Mouse (Mus musculus) midbrain, postnatal 0 days (tissue): Measurements from ENCODE around the gene Omt2b. TPM values are rescaled to one million over a fixed set of nuclear protein-coding genes. Genes with fewer than 3 reads are reported as not detected.
A peak's percentile ranks its signal among the peaks of the same experiment; 100 is the strongest.
"Not testable (repeated sequence)": the region's sequence is repeated elsewhere in the genome, so short reads cannot be mapped to it uniquely, and the experiment has no call there.

ENCODE experiments used
- ATAC-seq: fragments of 200-750 bp; cut with Nextera tagmentation; 2 replicates; pipeline ENCODE4 v1.8.0; 2017; ENCODE audit warnings: moderate number of reproducible peaks, mild to moderate bottlenecking, moderate TSS enrichment, moderate library complexity; ENCODE audit not compliant: low FRiP score
- DNase-seq: peaks from one replicate; pipeline ENCODE4 v3.0.0-alpha.2; 2015; ENCODE audit warnings: low spot score
- H3K27ac ChIP-seq: fragments of 300-500 bp; sonication (generic); 2 replicates; pipeline ENCODE4 v1.5.1; 2014; ENCODE audit warnings: low read depth, mild to moderate bottlenecking, low read length, mixed read lengths
- H3K27me3 ChIP-seq: fragments of 300-500 bp; sonication (generic); 2 replicates; pipeline ENCODE4 v1.6.1; 2014; ENCODE audit warnings: low read length, control low read depth, mixed read lengths; ENCODE audit not compliant: insufficient read depth
- H3K36me3 ChIP-seq: fragments of 300-500 bp; sonication (generic); 2 replicates; pipeline ENCODE4 v1.6.1; 2014; ENCODE audit warnings: low read length, control low read depth, mixed read lengths; ENCODE audit not compliant: insufficient read depth
- H3K4me1 ChIP-seq: fragments of 300-500 bp; sonication (generic); 2 replicates; pipeline ENCODE4 v1.6.1; 2014; ENCODE audit warnings: mild to moderate bottlenecking, control low read depth, antibody characterized with exemption, low read length, mixed read lengths; ENCODE audit not compliant: insufficient read depth
- H3K4me2 ChIP-seq: fragments of 300-500 bp; sonication (generic); 2 replicates; pipeline ENCODE4 v1.6.1; 2014; ENCODE audit warnings: low read depth, mild to moderate bottlenecking, low read length, mixed read lengths; ENCODE audit not compliant: poor library complexity, severe bottlenecking
- H3K4me3 ChIP-seq: fragments of 300-500 bp; sonication (generic); 2 replicates; pipeline ENCODE4 v1.5.1; 2014; ENCODE audit warnings: low read depth, mild to moderate bottlenecking, low read length, moderate library complexity
- H3K9ac ChIP-seq: fragments of 300-500 bp; sonication (generic); replicated peaks from 2 replicates; pipeline ENCODE4 v1.6.1; 2014; ENCODE audit warnings: mild to moderate bottlenecking, low read length, moderate library complexity, mixed read lengths; ENCODE audit not compliant: poor library complexity, severe bottlenecking
- H3K9me3 ChIP-seq: fragments of 300-500 bp; sonication (generic); 2 replicates; pipeline ENCODE4 v1.6.1; 2016; ENCODE audit warnings: low read length, control low read depth
- CTCF ChIP-seq: IDR thresholded peaks from 2 replicates; pipeline ENCODE4 v1.5.1; 2016; ENCODE audit warnings: antibody characterized with exemption, mild to moderate bottlenecking
- WGBS: fragments of 180-500 bp; shearing (Covaris S2); extraction: QIAGEN DNeasy Blood & Tissue Kit; methylation state at CpG from one replicate; pipeline ENCODE4 v1.1.7; 2014; 5-methylcytosine and 5-hydroxymethylcytosine counted together
- polyA plus RNA-seq: library from polyadenylated mRNA; unstranded; fragments of >200 nt; fragmentation: Nextera tagmentation; extraction: Ambion mirVana; gene quantifications from 2 replicates; pipeline ENCODE4 v1.2.1, GENCODE M21; 2015
- total RNA-seq: library from RNA; depleted of rRNA; stranded (reverse); fragments of >200 nt; gene quantifications from 2 replicates; pipeline ENCODE4 v1.2.3, GENCODE M21; 2014

Gene Omt2b
- total and polyA plus RNA-seq, 2 experiments from 2014 or later = not detected

GRCm38 (mm10) chr9:78296089-78296488, 31.3 kb upstream of the Omt2b start:
- H3K9me3 ChIP-seq, H3K27ac ChIP-seq, H3K27me3 ChIP-seq, H3K4me1 ChIP-seq, H3K36me3 ChIP-seq, H3K4me2 ChIP-seq, H3K4me3 ChIP-seq, H3K9ac ChIP-seq: not testable (repeated sequence)
- ATAC-seq (peak; percentile 27; the same call in 1 of the 2 replicates), DNase-seq (peak; percentile 43)
- WGBS = 12% methylated on average over 6 of the region's 6 CpGs
- peak; percentile 79 for TF ChIP-seq CTCF

GRCm38 (mm10) chr9:78298232-78298631, 29.2 kb upstream of the Omt2b start:
- H3K27ac ChIP-seq = no peak overlapping the region
- H3K9ac ChIP-seq = no peak overlapping the region
- no peak for ATAC-seq
- no peak overlapping the region for H3K4me2 ChIP-seq
- no peaks in the 10 kb centered on the region for H3K36me3 ChIP-seq
- no peaks in the 10 kb centered on the region for H3K9me3 ChIP-seq
- no peaks in the 10 kb centered on the region for H3K27me3 ChIP-seq
- WGBS = 100% methylated on average over 1 of the region's 1 CpGs
- no peak overlapping the region for H3K4me3 ChIP-seq
- DNase-seq = no peak
- H3K4me1 ChIP-seq = no peaks in the 10 kb centered on the region
- TF ChIP-seq CTCF = no peak

- 58% methylated on average over 1 of the region's 1 CpGs for WGBS
- not testable (repeated sequence) for H3K4me1 ChIP-seq, H3K36me3 ChIP-seq, H3K9ac ChIP-seq, H3K4me3 ChIP-seq, H3K4me2 ChIP-seq, ATAC-seq, H3K27ac ChIP-seq, DNase-seq, H3K27me3 ChIP-seq, H3K9me3 ChIP-seq
These were observed 28.2 kb upstream of the Omt2b start for GRCm38 (mm10) chr9:78299143-78299542.

DNA sequence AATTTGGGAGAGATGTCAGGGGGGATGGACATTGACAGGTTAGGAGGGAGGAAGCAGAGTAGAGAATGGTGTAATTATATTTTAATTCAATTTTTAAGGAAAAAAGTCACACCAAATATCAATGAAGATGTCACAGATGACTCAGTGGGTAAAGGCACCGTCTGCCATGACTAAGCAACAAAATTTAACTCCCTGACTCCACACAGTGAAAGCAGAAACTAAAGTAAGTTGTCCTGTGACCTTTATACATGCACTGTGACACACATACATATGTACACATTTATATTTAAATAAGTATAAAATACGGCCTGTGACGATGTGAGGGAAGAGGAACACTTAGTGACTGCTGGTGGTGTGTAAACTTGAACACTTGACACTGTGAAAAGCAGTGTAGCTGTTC, 19.3 kb upstream of the Omt2b start:
- H3K27me3 ChIP-seq, H3K9me3 ChIP-seq, H3K4me2 ChIP-seq, H3K27ac ChIP-seq, H3K9ac ChIP-seq, DNase-seq, ATAC-seq, H3K4me3 ChIP-seq, H3K4me1 ChIP-seq, H3K36me3 ChIP-seq: not testable (repeated sequence)
- 85% methylated on average over 2 of the region's 3 CpGs for WGBS

- no peak for ATAC-seq
- Histone ChIP-seq H3K4me3 (no peak within 1 kb of the TSS), H3K9ac (no peak within 1 kb of the TSS), H3K4me1 (no peaks in the 10 kb centered on the region), H3K4me2 (no peak within 1 kb of the TSS), H3K36me3 (no peaks in the 10 kb centered on the region), H3K9me3 (no peaks in the 10 kb centered on the region), H3K27ac (no peak within 1 kb of the TSS), H3K27me3 (no peaks in the 10 kb centered on the region)
- no peak for DNase-seq
- 82% methylated on average over 2 of the region's 2 CpGs for WGBS
- TF ChIP-seq CTCF = no peak
These were observed 12.7 kb upstream of the Omt2b start, which contains the start of gene Omt2a for GRCm38 (mm10) chr9:78314696-78315095. Gene Omt2a, minus strand, starts transcription at chr9:78314796.

GRCm38 (mm10) chr9:78319499-78319898, 7.9 kb upstream of the Omt2b start:
- WGBS = 42% methylated on average over 1 of the region's 1 CpGs
- Histone ChIP-seq H3K9me3 (no peaks in the 10 kb centered on the region), H3K4me3 (no peak overlapping the region), H3K4me2 (no peak overlapping the region), H3K27me3 (no peaks in the 10 kb centered on the region), H3K9ac (no peak overlapping the region), H3K36me3 (no peaks in the 10 kb centered on the region), H3K27ac (no peak overlapping the region), H3K4me1 (no peaks in the 10 kb centered on the region)
- TF ChIP-seq CTCF = peak; percentile 61
- DNase-seq (no peak), ATAC-seq (no peak)

- peak; percentile 18 for DNase-seq
- H3K36me3 ChIP-seq, H3K27ac ChIP-seq, H3K9ac ChIP-seq, H3K4me3 ChIP-seq, H3K4me2 ChIP-seq, H3K4me1 ChIP-seq, H3K9me3 ChIP-seq, ATAC-seq, H3K27me3 ChIP-seq: not testable (repeated sequence)
These were observed 9.7 kb downstream of the Omt2b start for GRCm38 (mm10) chr9:78337050-78337449.
